Mouse (Mus musculus) embryonic facial prominence, embryonic 12.5 days (tissue): Measurements from ENCODE around the gene Nos1ap. TPM values are rescaled to one million over a fixed set of nuclear protein-coding genes. Genes with fewer than 3 reads are reported as not detected.
A peak's percentile ranks its signal among the peaks of the same experiment; 100 is the strongest.

Source experiments
- ATAC-seq: fragments of 200-750 bp; cut with Nextera tagmentation; 2 replicates; pipeline ENCODE4 v1.8.0; 2017; ENCODE audit not compliant: insufficient number of reproducible peaks, insufficient read depth, low FRiP score, low TSS enrichment
- H3K27ac ChIP-seq: fragments of 300-500 bp; sonication (generic); 2 replicates; pipeline ENCODE4 v1.5.1; 2016; ENCODE audit warnings: mild to moderate bottlenecking
- H3K27me3 ChIP-seq: fragments of 300-500 bp; sonication (generic); 2 replicates; pipeline ENCODE4 v1.6.1; 2016; ENCODE audit warnings: mild to moderate bottlenecking, moderate library complexity
- H3K36me3 ChIP-seq: fragments of 300-500 bp; sonication (generic); 2 replicates; pipeline ENCODE4 v1.6.1; 2016; ENCODE audit warnings: mild to moderate bottlenecking
- H3K4me1 ChIP-seq: fragments of 300-500 bp; sonication (generic); 2 replicates; pipeline ENCODE4 v1.6.1; 2016
- H3K4me2 ChIP-seq: fragments of 300-500 bp; sonication (generic); replicated peaks from 2 replicates; pipeline ENCODE4 v1.6.1; 2016; ENCODE audit warnings: mild to moderate bottlenecking, moderate library complexity
- H3K4me3 ChIP-seq: fragments of 300-500 bp; sonication (generic); 2 replicates; pipeline ENCODE4 v1.5.1; 2016; ENCODE audit warnings: mild to moderate bottlenecking
- H3K9ac ChIP-seq: fragments of 300-500 bp; sonication (generic); 2 replicates; pipeline ENCODE4 v1.6.1; 2016; ENCODE audit warnings: mild to moderate bottlenecking, moderate library complexity
- H3K9me3 ChIP-seq: fragments of 300-500 bp; sonication (generic); 2 replicates; pipeline ENCODE4 v1.6.1; 2016; ENCODE audit warnings: mild to moderate bottlenecking, moderate library complexity
- WGBS: fragments of 180-500 bp; shearing (Covaris S2); methylation state at CpG from one replicate; pipeline ENCODE4 v1.1.7; 2016; 5-methylcytosine and 5-hydroxymethylcytosine counted together
- polyA plus RNA-seq: library from polyadenylated mRNA; unstranded; fragments of >200 nt; fragmentation: Nextera tagmentation; extraction: Ambion mirVana; gene quantifications from 2 replicates; pipeline ENCODE4 v1.2.1, GENCODE M21; 2016

The Nos1ap gene
- polyA plus RNA-seq, 1 experiment from 2014 or later: 10.9 TPM

DNA sequence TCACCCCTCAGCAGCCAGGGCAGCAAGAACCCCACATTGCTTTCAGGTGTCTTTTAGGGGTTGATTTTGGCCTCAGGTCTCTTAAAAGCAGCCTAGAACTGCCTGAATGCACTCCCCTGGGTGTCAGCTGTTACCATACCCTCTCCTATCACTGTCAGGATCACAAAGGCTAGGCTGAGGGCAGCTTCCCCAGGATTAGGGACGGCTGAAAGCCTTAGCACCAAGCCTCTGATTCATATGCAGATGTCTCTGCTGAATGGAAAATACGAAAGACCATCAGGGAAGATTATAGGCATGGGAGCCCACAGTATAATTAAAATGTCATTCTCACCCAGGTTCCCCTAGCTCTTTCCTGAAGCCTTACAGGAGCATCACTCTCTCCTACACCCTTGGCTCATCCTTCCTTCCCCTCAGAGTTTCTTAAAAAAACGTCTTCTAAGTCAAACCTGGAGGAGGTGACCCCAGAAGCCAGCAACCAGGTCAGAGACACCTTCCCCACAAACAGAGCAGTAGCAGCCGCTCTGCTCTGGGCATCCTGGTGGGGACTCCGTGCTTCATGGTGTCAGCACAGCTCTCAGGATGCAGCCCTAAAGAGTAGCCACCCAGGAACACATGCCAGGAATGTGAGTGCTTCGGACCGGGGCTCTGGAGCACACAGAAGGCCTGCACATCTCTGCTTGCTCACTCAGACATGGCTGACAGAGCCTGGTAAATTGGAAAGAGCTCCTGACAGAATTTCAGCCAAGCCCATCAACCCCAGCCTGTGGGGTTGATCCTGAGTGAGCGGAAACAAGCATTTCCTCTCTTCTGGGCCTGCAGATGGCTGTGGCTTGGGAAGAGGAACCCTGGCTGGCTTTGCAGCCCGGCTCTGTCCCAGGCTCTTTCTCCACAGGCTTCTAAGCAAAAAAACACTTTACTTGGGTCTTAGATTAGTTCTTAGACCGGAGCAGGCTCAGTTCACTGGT is 111.7 kb downstream of the Nos1ap start:
- 27% methylated on average over 10 of the region's 10 CpGs for WGBS
- Histone ChIP-seq H3K27me3 (no peaks in the 10 kb centered on the region), H3K4me1 (peaks cover 22% of the 10 kb centered on the region), H3K4me2 (no peak overlapping the region), H3K27ac (peak overlapping the region; percentile 26; the same call in 1 of the 2 replicates), H3K9me3 (no peaks in the 10 kb centered on the region), H3K9ac (no peak overlapping the region), H3K36me3 (no peaks in the 10 kb centered on the region), H3K4me3 (no peak overlapping the region)
- ATAC-seq: peak; percentile 12; the same call in 1 of the 2 replicates

DNA sequence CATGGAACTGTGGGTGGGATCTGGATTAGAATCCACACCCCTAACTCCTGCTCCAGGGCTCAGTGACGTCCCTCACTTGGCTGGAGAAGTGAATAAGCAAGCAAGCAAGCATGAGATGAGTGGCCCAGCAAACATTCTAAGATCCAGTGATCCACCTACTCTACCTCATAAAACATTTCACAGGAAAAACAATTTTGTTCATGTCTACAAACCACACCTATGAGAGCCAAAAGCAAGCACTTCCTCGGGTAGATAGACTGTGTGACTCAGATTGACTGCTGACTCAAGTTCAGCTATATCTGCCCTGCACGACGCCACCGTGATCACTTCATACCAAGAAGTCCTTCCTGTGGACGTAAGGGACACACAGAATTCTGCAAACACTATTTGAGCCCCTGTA is 116.2 kb downstream of the Nos1ap start:
- H3K36me3 ChIP-seq: no peaks in the 10 kb centered on the region
- H3K4me3 ChIP-seq: no peak overlapping the region
- no peak overlapping the region for H3K9ac ChIP-seq
- no peak for ATAC-seq
- H3K27ac ChIP-seq: no peak overlapping the region
- no peaks in the 10 kb centered on the region for H3K27me3 ChIP-seq
- 88% methylated on average over 6 of the region's 6 CpGs for WGBS
- no peak overlapping the region for H3K4me2 ChIP-seq
- H3K4me1 ChIP-seq: peaks cover 13% of the 10 kb centered on the region
- no peaks in the 10 kb centered on the region for H3K9me3 ChIP-seq

DNA sequence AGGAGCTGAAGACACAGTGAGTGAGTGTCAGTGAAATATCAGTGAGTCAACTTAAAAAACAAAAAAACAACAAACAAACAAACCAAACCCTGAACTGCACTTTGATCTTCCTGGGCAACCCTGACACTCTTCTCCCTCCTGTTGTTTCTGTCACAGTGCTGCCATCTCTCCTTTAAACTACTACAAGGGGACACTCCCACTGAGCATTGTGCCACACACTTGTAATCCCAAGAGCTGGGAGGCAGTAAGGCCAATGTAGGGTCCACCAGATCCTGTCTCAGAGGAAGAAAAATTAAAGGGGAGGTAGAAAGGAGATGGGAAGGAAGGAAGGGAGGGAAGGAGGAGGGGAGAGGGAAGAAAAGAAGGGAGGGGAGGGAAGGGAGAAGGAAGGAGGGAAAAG is 116.8 kb downstream of the Nos1ap start:
- Histone ChIP-seq H3K36me3 (no peaks in the 10 kb centered on the region), H3K27ac (no peak overlapping the region), H3K9ac (no peak overlapping the region), H3K9me3 (no peaks in the 10 kb centered on the region), H3K4me3 (no peak overlapping the region), H3K4me1 (peaks cover 7% of the 10 kb centered on the region), H3K4me2 (no peak overlapping the region), H3K27me3 (no peaks in the 10 kb centered on the region)
- ATAC-seq: no peak

DNA sequence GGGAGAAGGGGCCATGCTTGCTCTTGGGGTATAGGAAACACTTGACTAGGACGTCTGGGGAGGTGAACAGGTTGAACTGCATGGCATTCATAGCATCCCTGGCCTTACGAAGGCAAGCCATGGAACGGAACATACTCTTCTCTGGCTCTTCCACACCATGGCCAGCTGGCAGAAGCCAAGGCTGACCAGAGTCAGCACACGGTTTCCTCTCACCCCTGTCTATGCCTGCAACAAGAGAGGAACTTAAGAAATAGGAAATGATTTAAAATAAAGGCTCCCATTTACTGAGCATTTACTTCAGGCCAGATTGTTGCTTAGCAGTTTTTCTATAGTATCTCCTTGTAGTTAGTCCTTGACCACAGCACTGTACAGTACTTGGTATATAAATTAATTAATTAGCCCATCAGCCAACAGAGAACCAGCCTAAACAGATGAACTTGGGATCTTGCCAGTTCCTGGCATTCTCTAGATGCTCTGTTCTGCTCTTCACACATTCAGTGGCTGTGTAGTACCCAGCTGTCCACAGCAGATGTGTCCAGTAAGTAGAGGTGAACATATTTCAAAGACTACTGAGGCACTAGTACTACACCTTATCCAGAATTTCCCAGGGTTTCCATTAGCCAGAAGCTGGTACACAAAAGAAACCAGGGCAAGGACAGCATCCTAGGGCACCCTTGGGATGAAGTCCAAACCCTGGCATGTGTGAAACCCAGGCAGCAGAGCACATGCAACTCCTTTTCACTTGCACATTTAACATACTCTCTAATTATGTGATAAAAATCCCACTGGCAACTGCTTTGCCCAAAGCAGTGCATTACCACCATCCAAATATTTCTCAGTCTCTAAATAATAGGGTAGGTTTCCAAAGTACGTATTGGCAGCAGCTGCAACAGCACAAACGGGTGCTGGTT is 123.3 kb downstream of the Nos1ap start:
- Histone ChIP-seq H3K4me1 (no peaks in the 10 kb centered on the region), H3K27me3 (no peaks in the 10 kb centered on the region), H3K9ac (no peak overlapping the region), H3K4me3 (no peak overlapping the region), H3K9me3 (no peaks in the 10 kb centered on the region), H3K27ac (no peak overlapping the region), H3K36me3 (no peaks in the 10 kb centered on the region), H3K4me2 (no peak overlapping the region)
- 81% methylated on average over 6 of the region's 6 CpGs for WGBS
- ATAC-seq: no peak; the same call in 1 of the 2 replicates

DNA sequence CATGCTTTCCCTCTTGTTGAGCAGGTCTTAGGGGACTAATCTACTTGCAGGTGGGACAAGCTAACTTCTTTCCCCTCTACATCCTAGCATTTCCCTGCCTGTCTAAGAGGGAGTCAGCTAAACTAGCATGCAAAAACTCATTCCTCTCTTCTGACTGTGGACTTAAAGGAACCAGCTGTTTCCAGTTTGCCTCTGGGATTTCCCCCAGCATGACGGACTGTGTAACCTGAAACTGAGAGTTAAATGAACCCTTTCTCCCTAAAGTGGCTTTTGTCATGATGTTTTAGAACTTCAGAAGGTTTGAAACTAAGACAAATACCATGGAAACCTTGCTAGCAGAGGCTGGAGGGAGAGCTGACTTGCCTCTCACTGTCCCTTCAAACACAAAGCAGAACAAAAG is 127.5 kb downstream of the Nos1ap start:
- Histone ChIP-seq H3K4me2 (no peak overlapping the region), H3K4me3 (no peak overlapping the region), H3K4me1 (0 out of 2 replicates have a peak, but pooled peaks cover 4% of the 10 kb centered on the region), H3K27me3 (no peaks in the 10 kb centered on the region), H3K27ac (no peak overlapping the region), H3K36me3 (no peaks in the 10 kb centered on the region), H3K9ac (no peak overlapping the region), H3K9me3 (no peaks in the 10 kb centered on the region)
- no peak for ATAC-seq
- 10% methylated on average over 1 of the region's 1 CpGs for WGBS

DNA sequence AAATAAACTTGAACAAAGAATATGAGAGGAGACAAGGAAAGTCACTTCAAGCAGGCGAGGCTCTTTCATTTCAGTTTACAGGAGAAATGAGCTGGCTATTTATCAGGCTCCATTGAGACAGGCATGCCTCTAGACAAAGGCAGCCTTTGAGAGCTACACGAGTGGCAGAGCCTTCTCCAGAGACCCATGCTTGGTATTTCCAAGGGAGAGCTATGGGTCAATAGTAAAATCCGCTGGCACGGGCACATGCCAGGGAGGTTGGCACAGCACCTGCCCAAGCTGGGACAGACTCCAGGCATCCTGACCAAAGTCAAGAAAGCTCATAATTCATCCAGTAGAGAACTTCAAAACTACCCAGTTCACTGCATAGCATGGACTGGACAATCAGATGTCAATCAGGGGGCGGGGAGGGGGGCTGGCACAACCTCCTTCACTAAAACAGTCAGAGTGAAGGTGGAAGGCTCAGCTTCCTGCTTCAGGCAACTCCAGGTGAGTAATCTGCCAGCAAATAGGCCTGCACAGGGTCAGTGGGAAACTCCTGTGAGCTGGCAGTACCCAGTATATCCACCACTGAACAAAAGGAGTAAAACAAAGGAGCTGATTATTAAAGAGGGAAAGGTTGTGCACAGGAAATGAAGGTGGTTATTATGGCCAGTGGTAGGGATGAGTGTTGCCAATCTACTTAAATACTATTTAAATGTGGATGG is 129.6 kb downstream of the Nos1ap start:
- no peaks in the 10 kb centered on the region for H3K36me3 ChIP-seq
- H3K4me1 ChIP-seq: 0 out of 2 replicates have a peak, but pooled peaks cover 4% of the 10 kb centered on the region
- WGBS: 70% methylated on average over 5 of the region's 5 CpGs
- no peaks in the 10 kb centered on the region for H3K27me3 ChIP-seq
- no peak overlapping the region for H3K4me3 ChIP-seq
- no peak overlapping the region for H3K9ac ChIP-seq
- H3K27ac ChIP-seq: no peak overlapping the region
- H3K9me3 ChIP-seq: no peaks in the 10 kb centered on the region
- no peak for ATAC-seq
- no peak overlapping the region for H3K4me2 ChIP-seq

DNA sequence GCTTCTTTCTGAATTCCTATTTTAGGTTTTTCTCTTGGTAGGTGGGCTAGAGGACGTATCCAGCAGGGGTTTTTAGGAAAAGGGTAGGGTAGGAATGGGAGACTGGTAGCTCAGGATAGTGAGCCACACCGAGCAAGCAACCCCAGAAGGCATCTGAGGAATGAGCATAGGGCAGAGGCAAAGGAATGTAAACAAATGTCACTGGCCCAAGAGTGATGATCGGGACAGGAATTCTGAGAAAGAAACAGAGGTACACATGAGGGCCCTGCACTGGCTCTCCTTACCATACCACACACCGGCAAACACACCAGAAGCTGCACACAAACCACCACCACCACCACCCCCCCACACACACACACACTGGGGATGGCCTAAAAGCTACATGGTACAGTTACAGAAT is 132.0 kb downstream of the Nos1ap start:
- Histone ChIP-seq H3K4me2 (no peak overlapping the region), H3K9ac (no peak overlapping the region), H3K9me3 (no peaks in the 10 kb centered on the region), H3K4me1 (0 out of 2 replicates have a peak, but pooled peaks cover 4% of the 10 kb centered on the region), H3K36me3 (no peaks in the 10 kb centered on the region), H3K27me3 (no peaks in the 10 kb centered on the region), H3K27ac (no peak overlapping the region), H3K4me3 (no peak overlapping the region)
- ATAC-seq: no peak
- 51% methylated on average over 4 of the region's 4 CpGs for WGBS

DNA sequence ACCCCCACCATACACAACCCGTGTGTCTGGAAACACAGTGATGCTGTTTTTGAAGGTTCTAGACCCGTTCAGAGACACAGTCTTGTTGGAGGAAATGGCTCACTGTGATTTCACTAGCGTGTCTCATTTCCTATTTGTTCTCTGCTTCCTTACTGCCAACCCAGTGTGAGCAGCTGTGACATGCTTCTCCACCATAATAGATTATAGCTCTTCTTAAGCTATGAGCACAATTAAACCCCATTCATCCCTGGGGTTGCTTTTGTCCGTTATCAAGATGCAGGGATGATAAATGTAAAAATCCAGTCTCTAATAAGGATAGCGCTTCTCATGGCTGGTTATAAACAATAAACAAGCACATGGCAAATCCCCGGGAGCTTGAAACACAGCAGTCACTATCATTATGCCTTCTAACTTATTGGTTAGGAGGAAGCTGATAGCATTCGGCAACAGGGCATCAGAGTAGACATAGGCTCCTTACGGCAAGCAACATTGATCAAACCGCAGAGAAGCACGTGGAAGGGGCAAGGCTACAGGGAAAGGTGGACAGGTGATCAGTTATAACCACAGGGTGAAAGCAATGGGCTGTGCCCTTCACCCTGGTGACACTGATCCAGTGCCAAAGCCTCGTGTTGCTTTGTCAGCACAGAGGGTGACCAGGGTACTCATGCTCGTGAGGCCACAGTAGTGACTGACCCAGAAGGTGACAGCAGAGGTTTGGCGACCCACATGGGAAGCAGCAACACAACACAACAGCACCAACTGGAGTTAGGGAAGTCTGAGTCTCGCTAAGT is 133.6 kb downstream of the Nos1ap start:
- H3K27me3 ChIP-seq: no peaks in the 10 kb centered on the region
- no peak overlapping the region for H3K4me3 ChIP-seq
- H3K9ac ChIP-seq: no peak overlapping the region
- no peak for ATAC-seq
- H3K4me2 ChIP-seq: no peak overlapping the region
- no peaks in the 10 kb centered on the region for H3K36me3 ChIP-seq
- H3K4me1 ChIP-seq: 0 out of 2 replicates have a peak, but pooled peaks cover 4% of the 10 kb centered on the region
- H3K27ac ChIP-seq: no peak overlapping the region
- 90% methylated on average over 14 of the region's 14 CpGs for WGBS
- no peaks in the 10 kb centered on the region for H3K9me3 ChIP-seq

DNA sequence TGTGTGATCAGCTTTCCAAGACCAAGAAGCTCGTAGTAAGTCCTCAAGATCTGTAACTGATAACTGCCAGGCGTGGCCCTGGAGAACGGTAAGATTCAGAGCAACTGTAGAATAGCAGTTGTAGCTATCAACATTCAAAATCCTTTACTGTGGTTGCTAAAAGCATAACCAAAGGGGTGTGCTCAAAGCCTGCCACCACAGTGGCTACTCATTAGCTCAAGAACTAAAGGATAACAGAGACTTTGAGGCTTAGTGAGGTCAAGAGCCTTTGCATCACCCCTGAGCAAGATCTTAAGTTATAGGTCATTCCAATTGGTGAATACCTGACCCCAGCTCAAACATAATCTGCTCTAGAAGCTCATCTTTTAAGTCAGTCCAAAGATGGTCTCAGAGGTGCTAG is 134.3 kb downstream of the Nos1ap start:
- H3K4me3 ChIP-seq: no peak overlapping the region
- 87% methylated on average over 3 of the region's 3 CpGs for WGBS
- H3K27me3 ChIP-seq: no peaks in the 10 kb centered on the region
- H3K27ac ChIP-seq: no peak overlapping the region
- no peak for ATAC-seq
- no peak overlapping the region for H3K4me2 ChIP-seq
- no peak overlapping the region for H3K9ac ChIP-seq
- 0 out of 2 replicates have a peak, but pooled peaks cover 4% of the 10 kb centered on the region for H3K4me1 ChIP-seq
- no peaks in the 10 kb centered on the region for H3K9me3 ChIP-seq
- no peaks in the 10 kb centered on the region for H3K36me3 ChIP-seq

DNA sequence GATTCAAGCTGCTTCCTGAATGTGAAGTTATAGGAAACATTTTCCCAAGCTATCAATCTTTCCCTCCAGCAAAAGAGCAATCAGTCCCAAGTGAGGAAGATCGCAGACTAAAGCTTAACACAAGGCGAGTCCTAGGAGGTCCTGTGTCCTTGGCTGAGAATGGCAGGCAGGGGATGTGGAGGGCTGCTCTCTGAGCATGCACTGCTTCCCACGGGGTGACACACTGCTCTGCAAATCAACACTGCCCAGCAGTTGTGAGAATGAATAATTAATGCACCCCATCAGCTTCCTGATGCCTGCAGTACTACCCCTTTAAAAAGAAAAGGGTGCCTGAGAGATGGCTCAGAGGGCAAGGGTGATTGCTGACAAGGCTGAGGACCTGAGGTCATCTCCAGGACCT is 136.2 kb downstream of the Nos1ap start:
- H3K9me3 ChIP-seq: no peaks in the 10 kb centered on the region
- WGBS: 54% methylated on average over 3 of the region's 3 CpGs

DNA sequence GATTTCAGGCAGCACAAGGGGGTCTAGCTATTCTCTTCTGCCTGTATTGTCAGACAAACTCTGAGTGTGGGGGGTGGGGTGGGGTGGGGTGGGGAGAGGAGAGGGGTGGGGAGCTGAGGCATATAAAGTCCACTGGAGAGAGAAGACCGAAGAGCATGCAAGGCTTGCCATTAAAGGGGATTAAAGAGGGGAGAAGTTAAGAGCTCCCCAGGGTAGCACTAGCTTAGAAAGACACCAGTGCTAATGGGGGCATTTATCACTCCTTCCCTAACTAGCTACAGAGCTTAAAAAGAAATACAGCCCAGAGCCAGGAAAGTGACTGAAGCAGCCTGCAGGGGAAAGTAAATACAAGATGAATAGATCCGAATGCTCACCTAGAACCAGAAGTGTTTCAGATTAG is 141.4 kb downstream of the Nos1ap start:
- Histone ChIP-seq H3K27ac (no peak overlapping the region), H3K4me1 (peaks cover 6% of the 10 kb centered on the region), H3K36me3 (no peaks in the 10 kb centered on the region), H3K4me2 (no peak overlapping the region), H3K27me3 (no peaks in the 10 kb centered on the region), H3K4me3 (no peak overlapping the region), H3K9me3 (no peaks in the 10 kb centered on the region), H3K9ac (no peak overlapping the region)
- no peak for ATAC-seq
- WGBS: 32% methylated on average over 2 of the region's 2 CpGs

More for the DNA sequence above, 136.2 kb downstream of the Nos1ap start:
- H3K27ac ChIP-seq: no peak overlapping the region
- H3K27me3 ChIP-seq: no peaks in the 10 kb centered on the region
- H3K4me3 ChIP-seq: no peak overlapping the region
- ATAC-seq: no peak
- peaks cover 10% of the 10 kb centered on the region for H3K4me1 ChIP-seq
- H3K9ac ChIP-seq: no peak overlapping the region
- no peaks in the 10 kb centered on the region for H3K36me3 ChIP-seq
- no peak overlapping the region for H3K4me2 ChIP-seq
